Mouse (Mus musculus) CH12.LX (cell line): Measurements from ENCODE around the gene Clcf1. TPM values are rescaled to one million over a fixed set of nuclear protein-coding genes. Genes with fewer than 3 reads are reported as not detected.

Source experiments
- DNase-seq: peaks from one replicate; pipeline ENCODE4 v3.0.0-alpha.2; 2013; ENCODE audit errors: extremely low read depth
- H3K27ac ChIP-seq: 2 replicates; pipeline ENCODE4 v1.5.1; 2012; ENCODE audit warnings: low read depth, mild to moderate bottlenecking, control low read depth, moderate library complexity; ENCODE audit not compliant: insufficient read depth
- H3K27me3 ChIP-seq: replicated peaks from 2 replicates; pipeline ENCODE3; 2012; ENCODE audit warnings: inconsistent platforms
- H3K36me3 ChIP-seq, 2 experiments: replicated peaks in 1 of 2; 2 replicates each; pipeline versions ENCODE3 to v1.6.1; 2012; ENCODE audit warnings: inconsistent platforms in 1 of 2, low read length in 1 of 2, mild to moderate bottlenecking in 1 of 2, mixed read lengths in 1 of 2, moderate library complexity in 1 of 2; ENCODE audit not compliant: control insufficient read depth in 1 of 2, insufficient read depth in 1 of 2
- H3K4me1 ChIP-seq, 2 experiments: 2 replicates each; pipeline ENCODE4 v1.6.1; 2012; ENCODE audit warnings: inconsistent platforms in 1 of 2, moderate library complexity in 1 of 2; ENCODE audit not compliant: insufficient read depth in 2 of 2, control insufficient read depth in 1 of 2
- H3K4me2 ChIP-seq: 2 replicates; pipeline ENCODE4 v1.6.1; 2012; ENCODE audit warnings: low read depth, mild to moderate bottlenecking, control low read depth; ENCODE audit not compliant: poor library complexity, insufficient read depth, severe bottlenecking
- H3K4me3 ChIP-seq, 3 experiments: fragments of 150-350 bp in 1 of 3; sonication (generic) in 1 of 3; replicated peaks in 1 of 3; 2 replicates each; pipeline versions ENCODE3 to v1.5.1; 2011 to 2012; ENCODE audit warnings: low read depth in 2 of 3, low read length in 2 of 3, mild to moderate bottlenecking in 2 of 3, moderate library complexity in 2 of 3, control low read depth in 1 of 3, improper control_type of control experiment in 1 of 3, inconsistent platforms in 1 of 3, mixed read lengths in 1 of 3; ENCODE audit not compliant: poor library complexity in 1 of 3
- H3K79me2 ChIP-seq: replicated peaks from 2 replicates; pipeline ENCODE4 v1.6.1; 2012; ENCODE audit warnings: mild to moderate bottlenecking, moderate library complexity; ENCODE audit not compliant: control insufficient read depth, poor library complexity, insufficient read depth, severe bottlenecking; ENCODE audit errors: extremely low read depth
- H3K9ac ChIP-seq: 2 replicates; pipeline ENCODE4 v1.6.1; 2012; ENCODE audit warnings: low read depth, mild to moderate bottlenecking, control low read depth, moderate library complexity; ENCODE audit not compliant: insufficient read depth
- H3K9me3 ChIP-seq: replicated peaks from 2 replicates; pipeline ENCODE3; 2012; ENCODE audit warnings: low read length, inconsistent platforms, mixed read lengths
- CHD1 ChIP-seq: IDR thresholded peaks from 2 replicates; pipeline ENCODE4 v1.6.1; 2012; ENCODE audit warnings: low read depth, low read length, improper control_type of control experiment, inconsistent platforms
- CHD2 ChIP-seq: IDR thresholded peaks from 2 replicates; pipeline ENCODE4 v1.6.1; 2011; ENCODE audit warnings: low read length, improper control_type of control experiment
- E2F4 ChIP-seq: IDR thresholded peaks from 2 replicates; pipeline ENCODE4 v1.6.1; 2011; ENCODE audit warnings: low read depth, low read length, improper control_type of control experiment; ENCODE audit not compliant: insufficient replicate concordance
- ELF1 ChIP-seq: IDR thresholded peaks from 2 replicates; pipeline ENCODE4 v1.6.1; 2014; ENCODE audit warnings: low read depth, mild to moderate bottlenecking, inconsistent platforms, low read length, improper control_type of control experiment
- EP300 ChIP-seq: IDR thresholded peaks from 2 replicates; pipeline ENCODE4 v1.6.1; 2011; ENCODE audit warnings: low read length, improper control_type of control experiment
- GABPA ChIP-seq: IDR thresholded peaks from 2 replicates; pipeline ENCODE4 v1.6.1; 2012; ENCODE audit warnings: low read depth, low read length, improper control_type of control experiment, inconsistent platforms; ENCODE audit not compliant: insufficient replicate concordance
- IRF4 ChIP-seq: IDR thresholded peaks from 2 replicates; pipeline ENCODE4 v1.6.1; 2014; ENCODE audit warnings: low read depth, mild to moderate bottlenecking, inconsistent platforms, low read length, improper control_type of control experiment
- MAFK ChIP-seq: IDR thresholded peaks from 2 replicates; pipeline ENCODE4 v1.6.1; 2011; ENCODE audit warnings: low read length, improper control_type of control experiment; ENCODE audit not compliant: insufficient replicate concordance
- MAZ ChIP-seq: IDR thresholded peaks from 2 replicates; pipeline ENCODE4 v1.6.1; 2012; ENCODE audit warnings: low read depth, mild to moderate bottlenecking, inconsistent platforms, low read length, improper control_type of control experiment, moderate library complexity
- MXI1 ChIP-seq: IDR thresholded peaks from 2 replicates; pipeline ENCODE4 v1.6.1; 2011; ENCODE audit warnings: mild to moderate bottlenecking, low read depth, low read length, improper control_type of control experiment
- MYC ChIP-seq: IDR thresholded peaks from 2 replicates; pipeline ENCODE4 v1.6.1; 2011; ENCODE audit warnings: low read depth, mild to moderate bottlenecking, improper control_type of control experiment, low read length
- NRF1 ChIP-seq: IDR thresholded peaks from 2 replicates; pipeline ENCODE4 v1.6.1; 2014; ENCODE audit warnings: low read depth, mild to moderate bottlenecking, inconsistent platforms, low read length, improper control_type of control experiment, moderate library complexity
- PAX5 ChIP-seq: IDR thresholded peaks from 2 replicates; pipeline ENCODE4 v1.6.1; 2012; ENCODE audit warnings: low read length, inconsistent platforms, mixed read lengths
- POLR2A ChIP-seq: IDR thresholded peaks from 2 replicates; pipeline ENCODE4 v1.6.1; 2011; ENCODE audit warnings: low read depth, mild to moderate bottlenecking, improper control_type of control experiment, low read length
- RAD21 ChIP-seq: IDR thresholded peaks from 2 replicates; pipeline ENCODE4 v1.6.1; 2011; ENCODE audit warnings: low read depth, mild to moderate bottlenecking, low read length, improper control_type of control experiment, moderate library complexity
- RCOR1 ChIP-seq: conservative IDR thresholded peaks from 2 replicates; pipeline ENCODE4 v1.6.1; 2012; ENCODE audit warnings: low read depth, mild to moderate bottlenecking, inconsistent platforms, low read length, improper control_type of control experiment
- SIN3A ChIP-seq: IDR thresholded peaks from 2 replicates; pipeline ENCODE4 v1.6.1; 2012; ENCODE audit warnings: low read length, improper control_type of control experiment, inconsistent platforms
- UBTF ChIP-seq: IDR thresholded peaks from 2 replicates; pipeline ENCODE4 v1.6.1; 2012; ENCODE audit warnings: low read depth, mild to moderate bottlenecking, inconsistent platforms, low read length, improper control_type of control experiment, moderate library complexity
- USF2 ChIP-seq: conservative IDR thresholded peaks from 2 replicates; pipeline ENCODE4 v1.6.1; 2011; ENCODE audit warnings: low read depth, low read length, improper control_type of control experiment
- ZC3H11A ChIP-seq: IDR thresholded peaks from 2 replicates; pipeline ENCODE4 v1.6.1; 2012; ENCODE audit warnings: low read depth, mild to moderate bottlenecking, inconsistent platforms, low read length, improper control_type of control experiment
- ZNF384 ChIP-seq: IDR thresholded peaks from 2 replicates; pipeline ENCODE4 v1.6.1; 2012; ENCODE audit warnings: low read depth, low read length, improper control_type of control experiment, inconsistent platforms
- dilution Hi-C: fragments of 300-500 bp; cut with MboI; formaldehyde crosslinking; loops from 2 replicates; pipeline ENCODE4 v1.14.3; 2020; ENCODE audit warnings: low sequenced_read_pairs; ENCODE audit not compliant: extremely low pct_unique_long_range_greater_than_20kb, extremely low pct_ligation_motif_present
- in situ Hi-C: fragments of 300-500 bp; cut with MboI; formaldehyde crosslinking; loops from 3 replicates; pipeline ENCODE4 v1.14.3; 2019; ENCODE audit warnings: low sequenced_read_pairs, low pct_ligation_motif_present, low pct_unique_long_range_greater_than_20kb, mixed read lengths
- polyA plus RNA-seq: library from polyadenylated mRNA; unstranded; fragments of >175 nt; gene quantifications from 2 replicates; pipeline ENCODE4 v1.2.1, GENCODE M21; 2012; ENCODE audit warnings: low read depth; ENCODE audit not compliant: insufficient read length
- total RNA-seq, 2 experiments: library from RNA; depleted of rRNA; stranded (reverse); fragments of 300-350 nt in 1 of 2; fragments of >200 nt in 1 of 2; gene quantifications; 2 replicates each; pipeline ENCODE4 v1.2.3; 2012 to 2014

The Clcf1 gene
- total and polyA plus RNA-seq, 3 experiments, result 0.09 to 1.0 (median 0.28) TPM

GRCm38 (mm10) chr19:4218784-4219183, 4.7 kb downstream of the Clcf1 start:
- Histone ChIP-seq H3K9me3 (no peaks in the 10 kb centered on the region), H3K27me3 (peaks cover 41% of the 10 kb centered on the region), H3K36me3 (no peaks in the 10 kb centered on the region), H3K4me3 (no peak overlapping the region), H3K27ac (no peak overlapping the region), H3K79me2 (no peaks in the 10 kb centered on the region), H3K4me1 (peaks cover 7 to 56% of the 10 kb centered on the region in 2 experiments; a peak in 3 of 4 replicates), H3K9ac (no peak overlapping the region), H3K4me2 (no peak overlapping the region)
- dilution Hi-C loops, result no loop called here
- in situ Hi-C loops, result no loop called here
- TF ChIP-seq ZC3H11A (no peak), MXI1 (no peak; the same call in 1 of the 2 replicates), MAFK (no peak), IRF4 (0 out of 2 replicates have a peak, but pooled peaks have one; percentile 12), ZNF384 (no peak), SIN3A (no peak)
- DNase-seq, result peak; percentile 37

GRCm38 (mm10) chr19:4219943-4220342, 5.9 kb downstream of the Clcf1 start:
- H3K27ac ChIP-seq, result no peak overlapping the region
- no peaks in the 10 kb centered on the region for H3K36me3 ChIP-seq
- TF ChIP-seq UBTF (no peak), MYC (no peak), MXI1 (no peak), CHD1 (no peak), CHD2 (no peak), ZNF384 (no peak), NRF1 (no peak), GABPA (no peak), RAD21 (no peak), POLR2A (no peak), IRF4 (no peak), RCOR1 (no peak), E2F4 (no peak), MAZ (no peak), USF2 (no peak), EP300 (no peak), PAX5 (no peak), ELF1 (no peak)
- H3K4me2 ChIP-seq, result no peak overlapping the region
- H3K79me2 ChIP-seq, result no peaks in the 10 kb centered on the region
- no peak for DNase-seq
- no peak overlapping the region for H3K9ac ChIP-seq
- in situ Hi-C loops (no loop called here), dilution Hi-C loops (no loop called here)
- H3K27me3 ChIP-seq, result peaks cover 30% of the 10 kb centered on the region
- H3K4me3 ChIP-seq, result no peak overlapping the region
- peaks cover 6 to 52% of the 10 kb centered on the region in 2 experiments; a peak in 3 of 4 replicates for H3K4me1 ChIP-seq
- H3K9me3 ChIP-seq, result no peaks in the 10 kb centered on the region
